Mouse (Mus musculus): ENCODE data around the gene Bmp7. TPM values are rescaled to one million over a fixed set of nuclear protein-coding genes. Genes with fewer than 3 reads are reported as not detected.

Gene Bmp7
- polyA plus RNA-seq, 1 experiment from 2014 or later, result 7.4 TPM

GRCm38 (mm10) chr2:172903523-172903922 lies 36.6 kb downstream of the Bmp7 start:
- Histone ChIP-seq H3K4me2 (ENCODE audit: low read length) (no peak overlapping the region), H3K4me1 (replicated peaks; ENCODE audit: control insufficient read depth, insufficient read depth, low read length) (no peaks in the 10 kb centered on the region), H3K27ac (ENCODE audit: low read length) (no peak overlapping the region), H3K27me3 (replicated peaks; ENCODE audit: control insufficient read depth, insufficient read depth, low read length) (no peaks in the 10 kb centered on the region), H3K36me3 (ENCODE audit: control insufficient read depth, insufficient read depth) (no peaks in the 10 kb centered on the region), H3K9me3 (ENCODE audit: control insufficient read depth, low read length) (no peaks in the 10 kb centered on the region; the same call in 1 of the 2 replicates), H3K9ac (replicated peaks; ENCODE audit: low read depth, low read length) (no peak overlapping the region), H3K4me3 (replicated peaks; ENCODE audit: low read length) (no peak overlapping the region)
- WGBS, result 87% methylated on average over 8 of the region's 8 CpGs
- ATAC-seq, result no peak

GRCm38 (mm10) chr2:172900954-172901701 lies 39.0 kb downstream of the Bmp7 start:
- Histone ChIP-seq H3K9ac (replicated peaks; ENCODE audit: low read depth, low read length) (no peak overlapping the region), H3K9me3 (ENCODE audit: control insufficient read depth, low read length) (no peaks in the 10 kb centered on the region; the same call in 1 of the 2 replicates), H3K4me3 (replicated peaks; ENCODE audit: low read length) (no peak overlapping the region), H3K27ac (ENCODE audit: low read length) (no peak overlapping the region), H3K4me2 (ENCODE audit: low read length) (no peak overlapping the region), H3K4me1 (replicated peaks; ENCODE audit: control insufficient read depth, insufficient read depth, low read length) (no peaks in the 10 kb centered on the region), H3K36me3 (ENCODE audit: control insufficient read depth, insufficient read depth) (no peaks in the 10 kb centered on the region), H3K27me3 (replicated peaks; ENCODE audit: control insufficient read depth, insufficient read depth, low read length) (no peaks in the 10 kb centered on the region)
- WGBS, result 88% methylated on average over 10 of the region's 10 CpGs
- no peak for ATAC-seq

GRCm38 (mm10) chr2:172889756-172890443 lies 50.2 kb downstream of the Bmp7 start:
- Histone ChIP-seq H3K4me3 (replicated peaks; ENCODE audit: low read length) (no peak overlapping the region), H3K27me3 (replicated peaks; ENCODE audit: control insufficient read depth, insufficient read depth, low read length) (no peaks in the 10 kb centered on the region), H3K36me3 (ENCODE audit: control insufficient read depth, insufficient read depth) (no peaks in the 10 kb centered on the region), H3K4me1 (replicated peaks; ENCODE audit: control insufficient read depth, insufficient read depth, low read length) (no peaks in the 10 kb centered on the region), H3K27ac (ENCODE audit: low read length) (no peak overlapping the region), H3K9ac (replicated peaks; ENCODE audit: low read depth, low read length) (no peak overlapping the region), H3K9me3 (ENCODE audit: control insufficient read depth, low read length) (no peaks in the 10 kb centered on the region), H3K4me2 (ENCODE audit: low read length) (no peak overlapping the region)
- no peak for ATAC-seq
- WGBS, result 85% methylated on average over 15 of the region's 15 CpGs

- Histone ChIP-seq H3K27ac (ENCODE audit: low read length) (no peak overlapping the region), H3K36me3 (ENCODE audit: control insufficient read depth, insufficient read depth) (no peaks in the 10 kb centered on the region), H3K9ac (replicated peaks; ENCODE audit: low read depth, low read length) (no peak overlapping the region), H3K27me3 (replicated peaks; ENCODE audit: control insufficient read depth, insufficient read depth, low read length) (no peaks in the 10 kb centered on the region), H3K4me3 (replicated peaks; ENCODE audit: low read length) (no peak overlapping the region), H3K4me2 (ENCODE audit: low read length) (no peak overlapping the region), H3K9me3 (ENCODE audit: control insufficient read depth, low read length) (no peaks in the 10 kb centered on the region), H3K4me1 (replicated peaks; ENCODE audit: control insufficient read depth, insufficient read depth, low read length) (no peaks in the 10 kb centered on the region)
- 67% methylated on average over 12 of the region's 12 CpGs for WGBS
- ATAC-seq, result no peak
Observed at GRCm38 (mm10) chr2:172889222-172889621, 50.9 kb downstream of the Bmp7 start.

GRCm38 (mm10) chr2:172888147-172888546 lies 52.0 kb downstream of the Bmp7 start:
- H3K4me3 ChIP-seq (replicated peaks; ENCODE audit: low read length), result no peak overlapping the region
- H3K4me1 ChIP-seq (replicated peaks; ENCODE audit: control insufficient read depth, insufficient read depth, low read length), result no peaks in the 10 kb centered on the region
- no peak for ATAC-seq
- no peaks in the 10 kb centered on the region for H3K27me3 ChIP-seq (replicated peaks; ENCODE audit: control insufficient read depth, insufficient read depth, low read length)
- no peaks in the 10 kb centered on the region for H3K9me3 ChIP-seq (ENCODE audit: control insufficient read depth, low read length)
- 78% methylated on average over 12 of the region's 12 CpGs for WGBS
- H3K27ac ChIP-seq (ENCODE audit: low read length), result no peak overlapping the region
- no peak overlapping the region for H3K9ac ChIP-seq (replicated peaks; ENCODE audit: low read depth, low read length)
- H3K4me2 ChIP-seq (ENCODE audit: low read length), result no peak overlapping the region
- no peaks in the 10 kb centered on the region for H3K36me3 ChIP-seq (ENCODE audit: control insufficient read depth, insufficient read depth)

- no peaks in the 10 kb centered on the region for H3K9me3 ChIP-seq (ENCODE audit: control insufficient read depth, low read length)
- no peaks in the 10 kb centered on the region for H3K27me3 ChIP-seq (replicated peaks; ENCODE audit: control insufficient read depth, insufficient read depth, low read length)
- H3K4me3 ChIP-seq (replicated peaks; ENCODE audit: low read length), result no peak overlapping the region
- no peak overlapping the region for H3K9ac ChIP-seq (replicated peaks; ENCODE audit: low read depth, low read length)
- no peak overlapping the region for H3K27ac ChIP-seq (ENCODE audit: low read length)
- H3K36me3 ChIP-seq (ENCODE audit: control insufficient read depth, insufficient read depth), result no peaks in the 10 kb centered on the region
- WGBS, result 76% methylated on average over 7 of the region's 7 CpGs
- H3K4me2 ChIP-seq (ENCODE audit: low read length), result no peak overlapping the region
- H3K4me1 ChIP-seq (replicated peaks; ENCODE audit: control insufficient read depth, insufficient read depth, low read length), result no peaks in the 10 kb centered on the region
- ATAC-seq, result no peak
Observed at GRCm38 (mm10) chr2:172885861-172886260, 54.3 kb downstream of the Bmp7 start.

DNA sequence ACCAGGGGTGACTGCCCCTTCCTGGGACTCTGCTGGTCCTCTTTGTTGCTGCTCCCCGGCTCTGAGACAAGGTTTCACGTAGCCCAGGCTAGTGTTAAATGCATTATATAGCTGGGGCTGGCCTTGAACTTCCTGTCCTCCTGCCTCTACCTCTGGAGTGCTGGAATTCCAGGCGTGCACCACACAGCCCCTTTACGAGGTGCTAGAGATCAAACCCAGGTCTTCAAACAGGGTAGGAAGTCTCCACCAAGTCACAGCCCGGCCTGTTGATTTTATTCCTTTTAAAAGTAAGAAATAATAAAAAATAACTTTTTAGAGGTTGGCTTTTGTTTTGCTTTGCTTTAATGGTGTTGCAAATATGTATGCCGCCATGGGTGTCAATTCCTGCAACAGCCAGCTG lies 55.5 kb downstream of the Bmp7 start:
- WGBS, result 78% methylated on average over 6 of the region's 6 CpGs
- Histone ChIP-seq H3K27me3 (replicated peaks; ENCODE audit: control insufficient read depth, insufficient read depth, low read length) (no peaks in the 10 kb centered on the region), H3K27ac (ENCODE audit: low read length) (no peak overlapping the region)

DNA sequence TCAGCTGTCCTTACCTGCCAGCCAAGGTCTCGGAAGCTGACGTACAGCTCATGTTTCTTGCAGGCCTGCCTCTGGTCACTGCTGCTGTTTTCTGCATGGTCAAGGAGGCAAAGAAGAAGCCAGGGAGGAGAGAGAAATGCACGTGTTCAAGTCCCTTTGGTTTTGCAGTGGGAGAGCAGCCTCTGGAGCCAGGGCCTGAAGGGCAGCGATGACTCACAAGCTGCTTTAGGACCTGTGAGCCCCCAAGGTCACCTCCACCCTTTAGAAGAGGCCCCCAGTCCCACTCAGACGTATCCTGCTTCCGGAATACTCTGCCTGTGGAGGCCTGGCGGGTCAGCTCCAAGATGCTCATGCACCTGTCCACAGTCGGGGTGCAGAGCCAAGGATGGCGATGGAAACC lies 64.9 kb downstream of the Bmp7 start:
- 92% methylated on average over 9 of the region's 9 CpGs for WGBS
- Histone ChIP-seq H3K4me2 (ENCODE audit: low read length) (no peak overlapping the region), H3K9me3 (ENCODE audit: control insufficient read depth, low read length) (no peaks in the 10 kb centered on the region), H3K9ac (replicated peaks; ENCODE audit: low read depth, low read length) (no peak overlapping the region), H3K36me3 (ENCODE audit: control insufficient read depth, insufficient read depth) (no peaks in the 10 kb centered on the region), H3K4me1 (replicated peaks; ENCODE audit: control insufficient read depth, insufficient read depth, low read length) (no peaks in the 10 kb centered on the region), H3K27ac (ENCODE audit: low read length) (no peak overlapping the region), H3K4me3 (replicated peaks; ENCODE audit: low read length) (no peak overlapping the region), H3K27me3 (replicated peaks; ENCODE audit: control insufficient read depth, insufficient read depth, low read length) (no peaks in the 10 kb centered on the region)
- ATAC-seq, result no peak

More for the DNA sequence above, 55.5 kb downstream of the Bmp7 start:
- Histone ChIP-seq H3K4me3 (replicated peaks; ENCODE audit: low read length) (no peak overlapping the region), H3K4me1 (replicated peaks; ENCODE audit: control insufficient read depth, insufficient read depth, low read length) (no peaks in the 10 kb centered on the region), H3K4me2 (ENCODE audit: low read length) (no peak overlapping the region), H3K9me3 (ENCODE audit: control insufficient read depth, low read length) (no peaks in the 10 kb centered on the region), H3K36me3 (ENCODE audit: control insufficient read depth, insufficient read depth) (no peaks in the 10 kb centered on the region), H3K9ac (replicated peaks; ENCODE audit: low read depth, low read length) (no peak overlapping the region)
- no peak for ATAC-seq

GRCm38 (mm10) chr2:172866356-172866755 lies 73.8 kb downstream of the Bmp7 start:
- H3K27ac ChIP-seq (ENCODE audit: low read length), result no peak overlapping the region
- H3K27me3 ChIP-seq (replicated peaks; ENCODE audit: control insufficient read depth, insufficient read depth, low read length), result no peaks in the 10 kb centered on the region
- no peak overlapping the region for H3K9ac ChIP-seq (replicated peaks; ENCODE audit: low read depth, low read length)
- H3K4me3 ChIP-seq (replicated peaks; ENCODE audit: low read length), result no peak overlapping the region
- no peak for ATAC-seq
- peaks cover 8% of the 10 kb centered on the region for H3K4me1 ChIP-seq (replicated peaks; ENCODE audit: control insufficient read depth, insufficient read depth, low read length)
- 81% methylated on average over 5 of the region's 5 CpGs for WGBS
- H3K36me3 ChIP-seq (ENCODE audit: control insufficient read depth, insufficient read depth), result no peaks in the 10 kb centered on the region
- no peaks in the 10 kb centered on the region for H3K9me3 ChIP-seq (ENCODE audit: control insufficient read depth, low read length)
- H3K4me2 ChIP-seq (ENCODE audit: low read length), result no peak overlapping the region
